Mouse (Mus musculus) layer of hippocampus, adult 8-10 months (tissue): ENCODE data around the gene Plek2. TPM values are rescaled to one million over a fixed set of nuclear protein-coding genes. Genes with fewer than 3 reads are reported as not detected.

Source experiments
- DNase-seq, 2 experiments: peaks; one replicate each; pipeline ENCODE4 v3.0.0; 2022; ENCODE audit warnings: low spot score in 2 of 2
- total RNA-seq, 4 experiments: library from RNA; stranded (reverse); gene quantifications; 2 replicates each; pipeline ENCODE4 v1.2.4; 2022

The Plek2 gene
- total RNA-seq, 4 experiments from 2014 or later = 0.21 to 0.49 (median 0.34) TPM; not detected in 1

- DNase-seq = no peak
Observed at GRCm38 (mm10) chr12:78911707-78912417, 5.1 kb upstream of the Plek2 start.

DNA sequence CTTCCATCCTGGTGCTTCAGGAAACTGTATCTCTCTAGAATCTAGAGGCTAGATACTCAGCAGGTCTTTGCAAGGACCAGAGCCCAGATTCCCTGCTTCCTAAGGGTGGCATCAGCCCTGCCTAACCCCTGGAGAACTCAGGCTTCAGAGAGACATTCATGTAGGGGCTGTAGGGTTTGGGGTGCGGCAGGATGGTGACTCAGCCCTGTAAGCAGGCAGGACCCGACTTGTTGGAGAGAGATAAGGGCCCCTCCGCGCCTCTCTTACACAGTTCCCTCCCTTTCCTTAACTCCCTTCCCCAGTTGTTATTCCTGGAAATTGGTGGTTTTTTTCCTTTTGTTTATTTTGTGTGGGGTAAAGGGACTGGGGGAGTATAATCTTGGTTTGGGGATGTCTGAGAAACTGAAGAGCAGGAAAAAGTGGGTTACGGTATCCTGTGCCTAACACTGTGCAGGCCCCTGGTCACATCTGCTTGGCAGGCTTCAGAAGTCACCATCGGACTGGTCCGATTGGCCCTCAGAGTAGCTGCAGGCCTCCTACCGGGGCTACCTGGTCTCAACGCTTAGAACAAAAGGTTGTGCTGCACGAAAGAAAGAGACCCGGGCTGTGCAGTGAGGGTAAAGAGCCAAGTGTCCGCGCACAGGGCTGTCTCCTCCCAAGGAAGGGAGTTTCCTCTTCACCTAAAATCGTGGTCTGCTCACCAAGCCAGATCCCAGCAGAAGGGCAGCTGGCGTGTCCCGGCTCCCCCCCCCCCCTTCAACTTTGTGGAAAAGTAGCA is 4.1 kb upstream of the Plek2 start:
- DNase-seq = no peak

GRCm38 (mm10) chr12:78908081-78908605 is 1.4 kb upstream of the Plek2 start:
- DNase-seq = no peak

DNA sequence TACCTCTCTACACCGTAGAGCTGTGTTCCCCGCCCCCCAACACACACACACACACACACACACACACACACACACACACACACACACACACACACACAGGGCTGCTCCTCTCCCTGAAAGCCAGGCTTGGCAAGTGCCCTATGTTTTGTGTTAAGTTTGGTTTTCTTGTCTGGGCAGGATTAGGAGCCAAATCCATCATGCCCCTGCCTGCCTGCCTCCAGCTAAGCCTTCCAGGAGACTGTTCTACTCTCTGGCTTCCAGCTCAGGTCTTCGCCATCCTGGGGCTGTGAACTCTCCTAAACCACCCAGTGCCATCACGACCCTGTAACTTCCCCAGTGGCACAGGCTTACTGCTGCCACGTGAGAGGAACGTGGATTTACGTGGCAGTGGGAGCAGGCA is 2.3 kb downstream of the Plek2 start:
- no peak for DNase-seq

GRCm38 (mm10) chr12:78903313-78903712 is 3.5 kb downstream of the Plek2 start:
- DNase-seq = no peak

GRCm38 (mm10) chr12:78901467-78901866 is 5.3 kb downstream of the Plek2 start:
- no peak for DNase-seq

DNA sequence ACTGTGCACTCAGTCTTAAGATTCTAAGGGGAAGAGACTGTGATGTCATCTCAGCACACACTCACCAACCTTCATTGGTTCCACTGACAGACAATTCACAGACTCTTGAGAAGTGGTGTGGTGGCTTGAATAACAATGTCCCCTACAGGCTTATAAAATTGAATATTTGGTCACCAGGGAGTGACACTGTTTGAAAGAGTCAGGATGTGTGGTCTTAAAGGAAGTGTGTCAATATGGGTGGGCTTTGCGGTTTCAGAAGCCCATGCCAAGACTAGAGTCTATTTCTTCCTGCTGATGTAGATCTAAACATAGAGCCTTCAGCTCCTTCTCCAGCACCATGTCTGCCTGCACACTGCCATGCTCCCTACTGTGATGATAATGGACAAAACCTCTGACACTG is 8.9 kb downstream of the Plek2 start:
- no peak for DNase-seq

DNA sequence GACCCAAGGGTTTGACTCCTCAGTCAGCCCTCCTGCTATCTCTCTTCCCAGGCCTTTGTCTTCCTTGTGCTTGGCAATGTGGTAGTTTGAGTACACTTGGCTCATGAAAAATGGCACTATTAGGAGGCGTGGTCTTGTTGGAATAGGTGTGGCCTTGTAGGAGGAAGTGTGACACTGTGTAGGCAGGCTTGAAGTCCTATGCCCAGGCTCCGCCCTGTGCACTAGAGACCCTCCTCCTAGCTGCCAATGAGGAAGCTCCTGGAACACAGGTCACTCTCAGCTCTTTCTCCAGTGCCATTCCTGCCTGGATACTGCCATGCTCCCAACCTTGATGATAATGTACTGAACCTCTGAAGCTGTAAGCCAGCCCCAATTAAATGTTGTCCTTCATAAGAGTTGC is 15.6 kb downstream of the Plek2 start:
- no peak for DNase-seq

- no peak for DNase-seq
Observed at GRCm38 (mm10) chr12:78890062-78890461, 16.7 kb downstream of the Plek2 start.

DNA sequence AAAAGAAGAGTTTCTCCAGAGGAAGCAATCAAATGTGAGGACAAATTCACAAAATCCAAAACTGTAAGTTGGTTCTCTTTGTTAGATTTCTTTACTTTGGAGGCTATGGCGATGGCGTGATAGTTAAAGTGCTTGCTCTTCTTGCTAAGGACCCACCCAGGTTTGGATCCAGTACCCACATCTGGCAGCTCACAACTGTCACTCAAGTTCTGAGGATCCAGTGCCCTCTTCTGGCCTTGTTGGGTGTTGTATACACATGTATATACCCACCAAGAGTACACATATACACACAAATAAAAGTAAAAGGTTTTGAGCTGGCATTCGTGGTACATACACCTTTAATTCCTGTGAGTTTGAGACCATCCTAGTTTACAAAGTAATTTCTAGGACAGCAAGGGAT is 32.2 kb downstream of the Plek2 start:
- no peak for DNase-seq

GRCm38 (mm10) chr12:78868115-78868514 is 38.6 kb downstream of the Plek2 start:
- DNase-seq = no peak

GRCm38 (mm10) chr12:78865434-78865833 is 41.3 kb downstream of the Plek2 start:
- no peak for DNase-seq

GRCm38 (mm10) chr12:78862254-78862730 is 44.5 kb downstream of the Plek2 start:
- DNase-seq = no peak

DNA sequence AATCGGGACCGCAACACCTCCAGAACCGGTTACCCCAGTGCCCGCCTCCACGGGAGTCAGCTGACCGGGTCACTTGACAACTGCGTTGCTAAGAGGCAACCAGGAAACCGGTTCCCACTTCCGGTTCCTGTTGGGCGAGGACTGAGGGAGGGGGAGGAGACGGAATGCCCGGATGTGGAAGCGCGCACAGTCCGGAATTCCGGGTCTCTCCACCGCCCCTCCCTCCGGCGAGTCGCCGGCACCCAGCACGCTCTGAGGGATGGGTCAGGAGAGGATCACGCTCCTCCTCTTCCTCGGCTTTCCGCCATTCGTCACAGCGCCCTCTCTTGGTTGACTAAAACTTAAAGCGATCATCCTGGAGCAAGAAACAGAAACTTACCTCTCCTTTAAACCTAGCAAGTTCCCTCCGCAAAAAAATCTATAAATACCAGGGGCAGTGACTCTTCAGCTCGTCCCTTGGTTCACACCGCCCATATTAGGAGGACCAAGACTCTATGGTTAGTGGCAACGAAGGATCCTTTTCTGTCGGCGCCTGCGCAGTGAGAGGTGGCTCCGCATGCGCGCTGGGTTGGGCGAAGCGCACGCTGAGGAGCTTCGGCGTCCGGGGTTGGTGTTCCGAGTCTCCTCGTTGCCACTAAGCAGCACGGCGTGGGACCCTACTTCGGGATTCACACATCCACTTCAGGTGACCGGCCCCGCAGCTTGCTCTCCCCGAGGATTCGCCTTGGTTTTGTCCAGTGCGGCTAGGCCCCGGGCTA is 45.1 kb downstream of the Plek2 start, which contains the start of the genes Atp6v1d and Eif2s1:
Atp6v1d (minus strand) TSS at position 143 of the 758 bp plus-strand sequence.
Eif2s1 (plus strand) TSS at position 324 of the 758 bp plus-strand sequence.
- peak; percentile 99 for DNase-seq

- DNase-seq = peak in 1 of 2 experiments; percentile 21
Observed at GRCm38 (mm10) chr12:78860921-78861495, 45.8 kb downstream of the Plek2 start.

- no peak for DNase-seq
Observed at GRCm38 (mm10) chr12:78848246-78848645, 58.5 kb downstream of the Plek2 start.

DNA sequence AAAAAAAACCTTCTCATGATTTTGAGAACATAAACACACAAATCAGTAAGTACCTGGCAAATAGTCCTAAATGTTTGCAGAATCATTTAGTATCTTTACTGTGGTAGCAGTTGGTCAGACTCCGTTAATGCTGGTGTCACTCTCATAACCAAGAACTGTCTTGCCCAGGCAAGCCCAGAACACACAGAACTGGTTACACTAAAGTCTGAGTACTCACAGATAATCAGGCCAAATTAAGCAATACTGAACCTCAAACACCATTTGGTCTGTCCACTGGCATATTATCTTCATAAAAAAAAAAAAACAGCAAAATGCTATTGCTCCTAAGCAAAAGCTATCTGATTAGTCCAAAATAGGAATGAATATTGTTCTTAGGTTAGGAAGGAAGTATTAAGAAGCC is 64.3 kb downstream of the Plek2 start:
- no peak for DNase-seq

DNA sequence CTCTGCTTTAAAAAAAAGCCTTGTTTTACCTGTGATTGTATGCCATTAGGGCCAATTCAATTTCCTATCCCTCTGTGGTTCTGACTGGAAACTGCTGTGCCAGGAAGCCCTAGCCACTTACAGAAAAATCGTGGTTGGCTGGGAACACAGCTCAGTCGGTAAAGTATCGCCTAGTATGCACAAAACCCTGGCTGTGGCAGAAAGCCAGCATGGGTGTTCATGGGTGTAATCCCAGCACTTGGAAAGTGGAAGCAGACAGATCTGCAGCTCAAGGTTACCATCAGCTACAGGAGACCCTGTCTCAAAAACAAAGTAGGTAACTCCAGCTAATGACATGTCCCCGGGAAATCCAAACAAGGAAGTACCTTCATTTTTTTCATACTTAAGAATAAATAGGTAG is 66.9 kb downstream of the Plek2 start:
- DNase-seq = no peak
